Mouse (Mus musculus): ENCODE measurements around the gene Ccdc63. TPM values are rescaled to one million over a fixed set of nuclear protein-coding genes. Genes with fewer than 3 reads are reported as not detected.

The Ccdc63 gene
- polyA plus RNA-seq, 1 experiment from 2014 or later: 0.03 TPM

- H3K4me1 ChIP-seq (ENCODE audit: control insufficient read depth, insufficient read depth, low read length): peaks cover under 1% of the 10 kb centered on the region; the same call in 1 of the 2 replicates
Measured at GRCm38 (mm10) chr5:122114176-122114575, 26.4 kb downstream of the Ccdc63 start.

GRCm38 (mm10) chr5:122113450-122113849 lies 27.2 kb downstream of the Ccdc63 start:
- ATAC-seq (ENCODE audit: low FRiP score) (no peak), DNase-seq (ENCODE audit: low spot score, missing footprints) (peak; percentile 8)
- H3K9ac ChIP-seq (ENCODE audit: low read length): no peak overlapping the region
- H3K4me3 ChIP-seq (ENCODE audit: low read depth, low read length): no peak overlapping the region
- H3K9me3 ChIP-seq (ENCODE audit: control insufficient read depth, low read length): no peaks in the 10 kb centered on the region
- peaks cover 2% of the 10 kb centered on the region; the same call in 1 of the 2 replicates for H3K4me1 ChIP-seq (ENCODE audit: control insufficient read depth, insufficient read depth, low read length)
- no peak overlapping the region for H3K4me2 ChIP-seq
- no peaks in the 10 kb centered on the region for H3K27me3 ChIP-seq (ENCODE audit: control insufficient read depth, insufficient read depth, low read length)
- H3K27ac ChIP-seq (ENCODE audit: low read depth, low read length): no peak overlapping the region
- no peaks in the 10 kb centered on the region for H3K36me3 ChIP-seq (ENCODE audit: control insufficient read depth, insufficient read depth, low read length)
- 77% methylated on average over 7 of the region's 7 CpGs for WGBS

More at GRCm38 (mm10) chr5:122114176-122114575, 26.4 kb downstream of the Ccdc63 start:
- Histone ChIP-seq H3K36me3 (ENCODE audit: control insufficient read depth, insufficient read depth, low read length) (no peaks in the 10 kb centered on the region), H3K9ac (ENCODE audit: low read length) (no peak overlapping the region), H3K27ac (ENCODE audit: low read depth, low read length) (no peak overlapping the region), H3K4me2 (no peak overlapping the region), H3K9me3 (ENCODE audit: control insufficient read depth, low read length) (no peaks in the 10 kb centered on the region), H3K4me3 (ENCODE audit: low read depth, low read length) (no peak overlapping the region), H3K27me3 (ENCODE audit: control insufficient read depth, insufficient read depth, low read length) (no peaks in the 10 kb centered on the region)
- WGBS: 1% methylated on average over 2 of the region's 2 CpGs
- ATAC-seq (ENCODE audit: low FRiP score) (no peak), DNase-seq (ENCODE audit: low spot score, missing footprints) (peak; percentile 93)

GRCm38 (mm10) chr5:122111933-122112248 lies 28.7 kb downstream of the Ccdc63 start:
- no peak overlapping the region for H3K4me3 ChIP-seq (ENCODE audit: low read depth, low read length)
- no peaks in the 10 kb centered on the region for H3K27me3 ChIP-seq (ENCODE audit: control insufficient read depth, insufficient read depth, low read length)
- H3K9me3 ChIP-seq (ENCODE audit: control insufficient read depth, low read length): no peaks in the 10 kb centered on the region
- peak; percentile 61 for DNase-seq (ENCODE audit: low spot score, missing footprints)
- H3K27ac ChIP-seq (ENCODE audit: low read depth, low read length): no peak overlapping the region
- H3K9ac ChIP-seq (ENCODE audit: low read length): no peak overlapping the region
- no peaks in the 10 kb centered on the region for H3K36me3 ChIP-seq (ENCODE audit: control insufficient read depth, insufficient read depth, low read length)
- 72% methylated on average over 4 of the region's 4 CpGs for WGBS
- H3K4me2 ChIP-seq: no peak overlapping the region
- H3K4me1 ChIP-seq (ENCODE audit: control insufficient read depth, insufficient read depth, low read length): peaks cover 2% of the 10 kb centered on the region; the same call in 1 of the 2 replicates
- no peak for ATAC-seq (ENCODE audit: low FRiP score)

GRCm38 (mm10) chr5:122111091-122111932 lies 29.3 kb downstream of the Ccdc63 start:
- peak; percentile 73 for DNase-seq (ENCODE audit: low spot score, missing footprints)
- ATAC-seq (ENCODE audit: low FRiP score): no peak
- 68% methylated on average over 26 of the region's 26 CpGs for WGBS
- H3K9me3 ChIP-seq (ENCODE audit: control insufficient read depth, low read length): no peaks in the 10 kb centered on the region
- no peak overlapping the region for H3K4me3 ChIP-seq (ENCODE audit: low read depth, low read length)
- no peak overlapping the region for H3K27ac ChIP-seq (ENCODE audit: low read depth, low read length)
- H3K36me3 ChIP-seq (ENCODE audit: control insufficient read depth, insufficient read depth, low read length): no peaks in the 10 kb centered on the region
- H3K4me2 ChIP-seq: no peak overlapping the region
- H3K4me1 ChIP-seq (ENCODE audit: control insufficient read depth, insufficient read depth, low read length): peaks cover 2% of the 10 kb centered on the region; the same call in 1 of the 2 replicates
- H3K9ac ChIP-seq (ENCODE audit: low read length): no peak overlapping the region
- no peaks in the 10 kb centered on the region for H3K27me3 ChIP-seq (ENCODE audit: control insufficient read depth, insufficient read depth, low read length)

- H3K27me3 ChIP-seq (ENCODE audit: control insufficient read depth, insufficient read depth, low read length): no peaks in the 10 kb centered on the region
- no peaks in the 10 kb centered on the region for H3K36me3 ChIP-seq (ENCODE audit: control insufficient read depth, insufficient read depth, low read length)
- no peak overlapping the region for H3K27ac ChIP-seq (ENCODE audit: low read depth, low read length)
- peaks cover 2% of the 10 kb centered on the region; the same call in 1 of the 2 replicates for H3K4me1 ChIP-seq (ENCODE audit: control insufficient read depth, insufficient read depth, low read length)
- WGBS: 89% methylated on average over 13 of the region's 13 CpGs
- H3K4me2 ChIP-seq: no peak overlapping the region
- no peak overlapping the region for H3K9ac ChIP-seq (ENCODE audit: low read length)
- H3K9me3 ChIP-seq (ENCODE audit: control insufficient read depth, low read length): no peaks in the 10 kb centered on the region
- DNase-seq (ENCODE audit: low spot score, missing footprints) (peak; percentile 61), ATAC-seq (ENCODE audit: low FRiP score) (no peak)
- H3K4me3 ChIP-seq (ENCODE audit: low read depth, low read length): no peak overlapping the region
Measured at GRCm38 (mm10) chr5:122110625-122111024, 30.0 kb downstream of the Ccdc63 start.

- no peaks in the 10 kb centered on the region for H3K9me3 ChIP-seq (ENCODE audit: control insufficient read depth, low read length)
- no peak overlapping the region for H3K4me3 ChIP-seq (ENCODE audit: low read depth, low read length)
- H3K36me3 ChIP-seq (ENCODE audit: control insufficient read depth, insufficient read depth, low read length): no peaks in the 10 kb centered on the region
- no peak overlapping the region for H3K27ac ChIP-seq (ENCODE audit: low read depth, low read length)
- DNase-seq (ENCODE audit: low spot score, missing footprints) (no peak), ATAC-seq (ENCODE audit: low FRiP score) (no peak)
- H3K9ac ChIP-seq (ENCODE audit: low read length): no peak overlapping the region
- 60% methylated on average over 16 of the region's 16 CpGs for WGBS
- H3K4me1 ChIP-seq (ENCODE audit: control insufficient read depth, insufficient read depth, low read length): peaks cover 2% of the 10 kb centered on the region; the same call in 1 of the 2 replicates
- H3K4me2 ChIP-seq: no peak overlapping the region
- H3K27me3 ChIP-seq (ENCODE audit: control insufficient read depth, insufficient read depth, low read length): no peaks in the 10 kb centered on the region
Measured at GRCm38 (mm10) chr5:122109325-122110060, 31.1 kb downstream of the Ccdc63 start.

GRCm38 (mm10) chr5:122108104-122108503 lies 32.5 kb downstream of the Ccdc63 start:
- Histone ChIP-seq H3K9me3 (ENCODE audit: control insufficient read depth, low read length) (no peaks in the 10 kb centered on the region), H3K27me3 (ENCODE audit: control insufficient read depth, insufficient read depth, low read length) (no peaks in the 10 kb centered on the region), H3K4me1 (ENCODE audit: control insufficient read depth, insufficient read depth, low read length) (peaks cover 2% of the 10 kb centered on the region; the same call in 1 of the 2 replicates), H3K4me3 (ENCODE audit: low read depth, low read length) (no peak overlapping the region), H3K36me3 (ENCODE audit: control insufficient read depth, insufficient read depth, low read length) (no peaks in the 10 kb centered on the region), H3K27ac (ENCODE audit: low read depth, low read length) (no peak overlapping the region), H3K9ac (ENCODE audit: low read length) (no peak overlapping the region), H3K4me2 (no peak overlapping the region)
- 75% methylated on average over 6 of the region's 6 CpGs for WGBS
- ATAC-seq (ENCODE audit: low FRiP score) (no peak), DNase-seq (ENCODE audit: low spot score, missing footprints) (no peak)

- H3K4me3 ChIP-seq (ENCODE audit: low read depth, low read length): no peak overlapping the region
- H3K4me1 ChIP-seq (ENCODE audit: control insufficient read depth, insufficient read depth, low read length): peaks cover 2% of the 10 kb centered on the region; the same call in 1 of the 2 replicates
- H3K36me3 ChIP-seq (ENCODE audit: control insufficient read depth, insufficient read depth, low read length): no peaks in the 10 kb centered on the region
- H3K9ac ChIP-seq (ENCODE audit: low read length): no peak overlapping the region
- no peak for ATAC-seq (ENCODE audit: low FRiP score)
- H3K4me2 ChIP-seq: no peak overlapping the region
- no peak overlapping the region for H3K27ac ChIP-seq (ENCODE audit: low read depth, low read length)
- H3K9me3 ChIP-seq (ENCODE audit: control insufficient read depth, low read length): no peaks in the 10 kb centered on the region
- WGBS: 75% methylated on average over 6 of the region's 6 CpGs
- DNase-seq (ENCODE audit: low spot score, missing footprints): no peak
- no peaks in the 10 kb centered on the region for H3K27me3 ChIP-seq (ENCODE audit: control insufficient read depth, insufficient read depth, low read length)
Measured at GRCm38 (mm10) chr5:122106212-122106611, 34.4 kb downstream of the Ccdc63 start.

GRCm38 (mm10) chr5:122104981-122105380 lies 35.6 kb downstream of the Ccdc63 start:
- DNase-seq (ENCODE audit: low spot score, missing footprints) (no peak), ATAC-seq (ENCODE audit: low FRiP score) (no peak)
- 93% methylated on average over 9 of the region's 9 CpGs for WGBS
- Histone ChIP-seq H3K9ac (ENCODE audit: low read length) (no peak overlapping the region), H3K36me3 (ENCODE audit: control insufficient read depth, insufficient read depth, low read length) (no peaks in the 10 kb centered on the region), H3K27me3 (ENCODE audit: control insufficient read depth, insufficient read depth, low read length) (no peaks in the 10 kb centered on the region), H3K4me1 (ENCODE audit: control insufficient read depth, insufficient read depth, low read length) (peaks cover 2% of the 10 kb centered on the region; the same call in 1 of the 2 replicates), H3K27ac (ENCODE audit: low read depth, low read length) (no peak overlapping the region), H3K4me3 (ENCODE audit: low read depth, low read length) (no peak overlapping the region), H3K4me2 (no peak overlapping the region), H3K9me3 (ENCODE audit: control insufficient read depth, low read length) (no peaks in the 10 kb centered on the region)
